Mouse (Mus musculus): ENCODE measurements around the gene Ubp1. TPM values are rescaled to one million over a fixed set of nuclear protein-coding genes. Genes with fewer than 3 reads are reported as not detected.

The Ubp1 gene
- total and polyA plus RNA-seq, 2 experiments from 2014 or later, result 11.1 to 46.9 TPM

DNA sequence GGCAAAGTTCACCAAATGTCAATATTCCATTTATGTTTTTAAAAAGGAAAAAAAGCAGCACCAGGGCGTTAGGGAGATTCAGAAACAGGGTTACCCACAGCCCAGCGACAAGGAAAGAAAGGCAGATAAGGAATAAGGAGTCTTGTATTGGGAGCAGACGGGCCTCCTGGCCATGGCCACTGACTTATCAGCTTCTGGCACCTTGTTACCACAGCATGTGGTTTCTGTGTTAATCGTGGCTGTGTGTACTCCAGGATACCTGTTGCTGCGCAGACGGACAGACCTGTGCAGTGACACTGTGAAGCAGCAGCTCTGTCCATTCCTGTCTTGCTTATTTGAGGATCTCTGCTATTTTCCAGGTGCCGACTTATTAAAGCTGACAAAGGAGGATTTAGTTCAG, 38.2 kb downstream of the Ubp1 start:
- H3K27me3 ChIP-seq (ENCODE audit: control insufficient read depth, insufficient read depth, low read length), result no peaks in the 10 kb centered on the region
- no peak overlapping the region for H3K9ac ChIP-seq (replicated peaks; ENCODE audit: low read depth, low read length)
- H3K4me3 ChIP-seq (ENCODE audit: low read depth, low read length), result no peak overlapping the region
- no peak overlapping the region for H3K4me2 ChIP-seq (ENCODE audit: low read depth, low read length)
- 77% methylated on average over 7 of the region's 7 CpGs for WGBS
- no peak for ATAC-seq (ENCODE audit: insufficient read depth, low read depth)
- H3K27ac ChIP-seq (ENCODE audit: low read depth), result no peak overlapping the region
- H3K9me3 ChIP-seq (replicated peaks; ENCODE audit: control insufficient read depth, low read length), result no peaks in the 10 kb centered on the region
- no peak for TF ChIP-seq EP300 (IDR thresholded peaks at IDR 0.05; ENCODE audit: low read depth)
- H3K4me1 ChIP-seq (ENCODE audit: control insufficient read depth, insufficient read depth), result no peaks in the 10 kb centered on the region
- peaks cover 89% of the 10 kb centered on the region for H3K36me3 ChIP-seq (replicated peaks; ENCODE audit: control insufficient read depth, insufficient read depth, low read length)
- no peak for DNase-seq (ENCODE audit: low spot score)

DNA sequence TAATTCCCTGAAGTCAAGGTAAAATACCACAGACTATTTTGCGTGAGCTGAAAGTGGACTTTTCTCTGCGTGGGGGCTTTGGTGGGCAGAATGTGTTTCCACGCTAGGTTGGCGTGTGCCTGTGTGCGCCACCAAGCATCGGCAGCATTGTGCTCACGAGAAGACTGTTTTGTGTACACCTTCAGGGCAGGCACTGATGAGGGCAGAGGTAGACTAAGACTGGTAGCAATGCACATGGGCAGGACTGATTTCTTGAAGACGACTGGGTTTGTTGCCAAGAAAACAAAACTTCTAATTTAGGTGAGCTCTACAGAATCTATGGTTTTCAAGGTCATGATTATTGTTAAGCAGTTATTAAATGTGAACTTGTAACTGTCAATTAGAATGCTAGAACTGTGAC, 38.7 kb downstream of the Ubp1 start:
- Histone ChIP-seq H3K27me3 (ENCODE audit: control insufficient read depth, insufficient read depth, low read length) (no peaks in the 10 kb centered on the region), H3K4me1 (ENCODE audit: control insufficient read depth, insufficient read depth) (no peaks in the 10 kb centered on the region), H3K27ac (ENCODE audit: low read depth) (no peak overlapping the region), H3K9me3 (replicated peaks; ENCODE audit: control insufficient read depth, low read length) (no peaks in the 10 kb centered on the region), H3K4me2 (ENCODE audit: low read depth, low read length) (no peak overlapping the region), H3K9ac (replicated peaks; ENCODE audit: low read depth, low read length) (no peak overlapping the region), H3K36me3 (replicated peaks; ENCODE audit: control insufficient read depth, insufficient read depth, low read length) (peaks cover 89% of the 10 kb centered on the region), H3K4me3 (ENCODE audit: low read depth, low read length) (no peak overlapping the region)
- 94% methylated on average over 8 of the region's 8 CpGs for WGBS
- no peak for TF ChIP-seq EP300 (IDR thresholded peaks at IDR 0.05; ENCODE audit: low read depth)
- no peak for TF ChIP-seq CTCF (IDR thresholded peaks at IDR 0.05; ENCODE audit: low read depth)
- ATAC-seq (ENCODE audit: insufficient read depth, low read depth) (no peak), DNase-seq (ENCODE audit: low spot score) (no peak)

DNA sequence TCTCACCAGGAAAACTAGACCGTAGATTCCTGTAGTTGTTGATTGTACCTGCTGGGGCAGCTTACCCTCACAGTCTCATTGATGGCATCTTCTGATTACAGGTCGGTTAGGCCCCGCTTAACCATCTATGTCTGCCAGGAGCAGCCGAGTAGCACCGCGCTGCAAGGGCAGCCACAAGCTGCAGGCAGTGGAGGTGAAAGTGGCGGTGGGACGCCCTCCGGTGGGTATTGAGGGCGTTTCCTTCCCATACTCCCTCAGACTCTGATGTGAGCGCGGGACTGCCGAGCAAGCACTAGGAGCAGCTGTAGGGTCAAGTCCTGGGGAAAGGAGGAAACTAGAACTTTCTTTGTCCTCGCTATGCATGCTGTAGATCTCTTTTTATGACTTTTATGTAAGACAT, 39.3 kb downstream of the Ubp1 start:
- no peak for ATAC-seq (ENCODE audit: insufficient read depth, low read depth)
- TF ChIP-seq CTCF (IDR thresholded peaks at IDR 0.05; ENCODE audit: low read depth) (0 out of 2 replicates have a peak, but pooled peaks have one; percentile 3), EP300 (IDR thresholded peaks at IDR 0.05; ENCODE audit: low read depth) (no peak)

DNA sequence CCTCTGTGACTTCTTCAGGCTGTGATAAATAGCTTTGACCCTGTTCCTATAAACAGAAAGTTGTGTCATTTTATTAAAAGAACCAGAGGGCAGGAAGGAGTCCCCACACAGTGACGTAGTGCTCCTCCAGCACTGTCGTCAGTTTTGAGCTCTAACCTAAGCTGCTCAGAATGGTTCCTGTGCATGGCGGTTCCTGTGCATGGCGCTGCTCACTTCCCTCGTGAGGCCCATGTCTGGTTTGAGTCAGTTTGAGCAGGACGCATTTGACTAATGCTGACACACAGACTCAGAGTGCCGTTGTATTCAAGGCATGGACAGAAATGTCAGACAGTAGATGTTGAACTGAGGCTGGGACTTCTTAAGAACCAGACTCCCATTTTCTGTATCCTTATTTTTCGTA, 40.9 kb downstream of the Ubp1 start:
- 64% methylated on average over 8 of the region's 8 CpGs for WGBS
- Histone ChIP-seq H3K4me3 (ENCODE audit: low read depth, low read length) (no peak overlapping the region), H3K9me3 (replicated peaks; ENCODE audit: control insufficient read depth, low read length) (no peaks in the 10 kb centered on the region), H3K27me3 (ENCODE audit: control insufficient read depth, insufficient read depth, low read length) (no peaks in the 10 kb centered on the region), H3K4me1 (ENCODE audit: control insufficient read depth, insufficient read depth) (no peaks in the 10 kb centered on the region), H3K9ac (replicated peaks; ENCODE audit: low read depth, low read length) (no peak overlapping the region), H3K4me2 (ENCODE audit: low read depth, low read length) (no peak overlapping the region), H3K27ac (ENCODE audit: low read depth) (no peak overlapping the region), H3K36me3 (replicated peaks; ENCODE audit: control insufficient read depth, insufficient read depth, low read length) (peaks cover 90% of the 10 kb centered on the region)
- no peak for DNase-seq (ENCODE audit: low spot score)
- TF ChIP-seq CTCF (IDR thresholded peaks at IDR 0.05; ENCODE audit: low read depth) (no peak), EP300 (IDR thresholded peaks at IDR 0.05; ENCODE audit: low read depth) (no peak)
- ATAC-seq (ENCODE audit: insufficient read depth, low read depth), result no peak

More for the DNA sequence above, 39.3 kb downstream of the Ubp1 start:
- WGBS, result 87% methylated on average over 14 of the region's 14 CpGs
- Histone ChIP-seq H3K4me1 (ENCODE audit: control insufficient read depth, insufficient read depth) (no peaks in the 10 kb centered on the region), H3K27me3 (ENCODE audit: control insufficient read depth, insufficient read depth, low read length) (no peaks in the 10 kb centered on the region), H3K9me3 (replicated peaks; ENCODE audit: control insufficient read depth, low read length) (no peaks in the 10 kb centered on the region), H3K4me2 (ENCODE audit: low read depth, low read length) (no peak overlapping the region), H3K27ac (ENCODE audit: low read depth) (no peak overlapping the region), H3K4me3 (ENCODE audit: low read depth, low read length) (no peak overlapping the region), H3K36me3 (replicated peaks; ENCODE audit: control insufficient read depth, insufficient read depth, low read length) (peaks cover 90% of the 10 kb centered on the region), H3K9ac (replicated peaks; ENCODE audit: low read depth, low read length) (no peak overlapping the region)
- no peak for DNase-seq (ENCODE audit: low spot score)

DNA sequence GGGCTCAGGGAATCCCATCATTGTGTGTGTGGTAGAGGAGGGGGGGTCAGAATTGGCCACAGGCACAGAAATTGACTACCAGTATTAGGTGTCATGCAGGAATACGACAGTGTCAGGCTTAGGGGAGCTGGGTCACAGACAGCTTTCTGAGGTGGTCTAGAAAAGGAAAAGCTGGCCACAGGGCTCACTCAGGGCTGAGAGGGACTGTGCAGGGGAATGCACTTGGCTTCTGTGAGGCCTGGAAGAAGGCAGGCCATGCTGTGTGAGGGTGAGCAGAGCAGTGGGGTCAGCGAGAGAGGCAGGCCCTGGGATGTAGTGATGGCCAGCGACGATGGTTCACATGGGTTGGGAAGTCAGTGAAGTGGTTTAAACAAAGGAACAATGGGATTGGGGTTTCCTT, 43.1 kb downstream of the Ubp1 start:
- DNase-seq (ENCODE audit: low spot score), result no peak
- whole genome bisulfite sequencing, result 83% methylated on average over 4 of the region's 4 CpGs
- H3K9ac ChIP-seq (replicated peaks; ENCODE audit: low read depth, low read length), result no peak overlapping the region
- no peak for ATAC-seq (ENCODE audit: insufficient read depth, low read depth)
- H3K4me2 ChIP-seq (ENCODE audit: low read depth, low read length), result no peak overlapping the region
- H3K4me3 ChIP-seq (ENCODE audit: low read depth, low read length), result no peak overlapping the region
- no peak overlapping the region for H3K27ac ChIP-seq (ENCODE audit: low read depth)
- TF ChIP-seq EP300 (IDR thresholded peaks at IDR 0.05; ENCODE audit: low read depth) (no peak), CTCF (IDR thresholded peaks at IDR 0.05; ENCODE audit: low read depth) (no peak)
- peaks cover 89% of the 10 kb centered on the region for H3K36me3 ChIP-seq (replicated peaks; ENCODE audit: control insufficient read depth, insufficient read depth, low read length)
- no peaks in the 10 kb centered on the region for H3K4me1 ChIP-seq (ENCODE audit: control insufficient read depth, insufficient read depth)
- H3K27me3 ChIP-seq (ENCODE audit: control insufficient read depth, insufficient read depth, low read length), result no peaks in the 10 kb centered on the region
- no peaks in the 10 kb centered on the region for H3K9me3 ChIP-seq (replicated peaks; ENCODE audit: control insufficient read depth, low read length)

DNA sequence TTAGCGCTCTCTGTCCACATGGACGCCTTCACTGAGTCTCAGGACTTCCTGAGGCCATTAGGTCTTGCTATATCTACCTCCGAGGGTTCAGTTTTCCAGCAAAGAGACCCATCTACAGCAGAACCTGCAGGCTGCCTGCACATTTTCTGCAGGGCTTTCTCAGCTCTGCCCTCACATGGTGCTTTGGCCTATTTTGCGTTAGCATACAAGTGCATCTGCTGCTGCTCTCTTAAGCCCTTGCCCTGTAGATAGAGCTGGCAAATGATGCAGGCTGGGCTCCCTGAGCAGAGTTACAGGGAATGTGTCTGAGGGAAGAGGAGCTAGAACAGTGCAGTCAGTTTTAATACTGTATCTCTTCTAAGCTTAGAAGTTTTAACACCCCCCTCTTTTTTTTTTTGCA, 44.2 kb downstream of the Ubp1 start:
- Histone ChIP-seq H3K4me1 (ENCODE audit: control insufficient read depth, insufficient read depth) (no peaks in the 10 kb centered on the region), H3K36me3 (replicated peaks; ENCODE audit: control insufficient read depth, insufficient read depth, low read length) (peaks cover 82% of the 10 kb centered on the region), H3K4me2 (ENCODE audit: low read depth, low read length) (no peak overlapping the region), H3K4me3 (ENCODE audit: low read depth, low read length) (no peak overlapping the region), H3K27ac (ENCODE audit: low read depth) (no peak overlapping the region), H3K9me3 (replicated peaks; ENCODE audit: control insufficient read depth, low read length) (no peaks in the 10 kb centered on the region), H3K27me3 (ENCODE audit: control insufficient read depth, insufficient read depth, low read length) (no peaks in the 10 kb centered on the region), H3K9ac (replicated peaks; ENCODE audit: low read depth, low read length) (no peak overlapping the region)
- 90% methylated on average over 4 of the region's 4 CpGs for WGBS
- ATAC-seq (ENCODE audit: insufficient read depth, low read depth), result no peak
- no peak for DNase-seq (ENCODE audit: low spot score)
- TF ChIP-seq EP300 (IDR thresholded peaks at IDR 0.05; ENCODE audit: low read depth), result no peak
- TF ChIP-seq CTCF (IDR thresholded peaks at IDR 0.05; ENCODE audit: low read depth), result no peak
